Mouse (Mus musculus) ES-Bruce4 (cell line): Measurements from ENCODE around the gene Dclk1. TPM values are rescaled to one million over a fixed set of nuclear protein-coding genes. Genes with fewer than 3 reads are reported as not detected.

ENCODE experiments used
- H3K27ac ChIP-seq: 2 replicates; pipeline ENCODE4 v1.5.1; 2012; ENCODE audit warnings: low read length, inconsistent platforms; ENCODE audit not compliant: insufficient read depth
- H3K27me3 ChIP-seq: 2 replicates; pipeline ENCODE4 v1.6.1; 2012; ENCODE audit warnings: mild to moderate bottlenecking, low read length, inconsistent platforms; ENCODE audit not compliant: control insufficient read depth, poor library complexity, insufficient read depth, severe bottlenecking
- H3K36me3 ChIP-seq: 2 replicates; pipeline ENCODE4 v1.6.1; 2012; ENCODE audit warnings: inconsistent platforms, mild to moderate bottlenecking, low read length, moderate library complexity; ENCODE audit not compliant: control insufficient read depth, poor library complexity, insufficient read depth, severe bottlenecking
- H3K4me1 ChIP-seq: one replicate; pipeline ENCODE4 v1.8.1; 2011; ENCODE audit warnings: low read length; ENCODE audit not compliant: control insufficient read depth, insufficient read depth
- H3K4me3 ChIP-seq: 2 replicates; pipeline ENCODE4 v1.5.1; 2011; ENCODE audit warnings: low read depth, mild to moderate bottlenecking, low read length
- H3K9ac ChIP-seq: 2 replicates; pipeline ENCODE4 v1.6.1; 2012; ENCODE audit warnings: low read depth, mild to moderate bottlenecking, inconsistent platforms; ENCODE audit not compliant: poor library complexity, severe bottlenecking
- H3K9me3 ChIP-seq: replicated peaks from 2 replicates; pipeline ENCODE4 v1.6.1; 2012; ENCODE audit warnings: mild to moderate bottlenecking, low read length, inconsistent platforms; ENCODE audit not compliant: control insufficient read depth, poor library complexity, insufficient read depth, severe bottlenecking
- CTCF ChIP-seq: IDR thresholded peaks from one replicate; pipeline ENCODE4 v1.8.1; 2011; ENCODE audit warnings: low read depth, low read length
- EP300 ChIP-seq: IDR thresholded peaks from 2 replicates; pipeline ENCODE4 v1.6.1; 2011; ENCODE audit warnings: low read depth, low read length; ENCODE audit not compliant: insufficient read depth
- POLR2A ChIP-seq: IDR thresholded peaks from one replicate; pipeline ENCODE4 v1.8.1; 2011; ENCODE audit warnings: low read length; ENCODE audit not compliant: insufficient read depth
- polyA plus RNA-seq: library from polyadenylated mRNA; stranded (reverse); fragments of >200 nt; gene quantifications from 2 replicates; pipeline ENCODE4 v1.2.4, GENCODE M21; 2011; ENCODE audit warnings: low read depth; ENCODE audit not compliant: missing spikeins, insufficient read depth, insufficient read length

Dclk1 gene
- polyA plus RNA-seq, 1 experiment, result 1.3 TPM

DNA sequence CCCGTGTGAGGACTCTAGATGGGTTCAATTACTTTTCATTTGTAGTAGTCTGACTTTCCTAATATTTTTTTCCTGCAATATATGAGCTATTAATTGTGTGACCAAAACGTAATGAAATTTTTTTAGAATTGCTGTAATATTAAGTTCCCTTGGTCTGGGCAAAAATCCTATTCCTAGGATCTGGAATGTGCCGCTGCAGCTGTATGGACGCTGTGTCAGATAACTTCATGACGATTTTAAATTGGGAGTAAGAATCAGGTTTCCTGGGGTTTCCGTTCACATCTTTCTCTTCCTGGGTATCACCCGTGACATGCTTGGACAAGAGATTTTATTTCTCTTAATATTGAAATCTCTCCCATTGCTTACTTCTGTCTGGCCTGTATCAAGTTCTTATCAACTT lies 253.1 kb downstream of the Dclk1 start:
- no peaks in the 10 kb centered on the region for H3K4me1 ChIP-seq
- no peak overlapping the region for H3K4me3 ChIP-seq
- H3K36me3 ChIP-seq, result no peaks in the 10 kb centered on the region
- no peak overlapping the region for H3K27ac ChIP-seq
- H3K9ac ChIP-seq, result no peak overlapping the region
- H3K9me3 ChIP-seq, result no peaks in the 10 kb centered on the region
- no peaks in the 10 kb centered on the region; the same call in none of the 2 replicates for H3K27me3 ChIP-seq
- TF ChIP-seq CTCF, result no peak
- no peak for TF ChIP-seq EP300
- TF ChIP-seq POLR2A, result no peak

- no peaks in the 10 kb centered on the region for H3K4me1 ChIP-seq
- no peak overlapping the region for H3K27ac ChIP-seq
- H3K27me3 ChIP-seq, result no peaks in the 10 kb centered on the region; the same call in none of the 2 replicates
- TF ChIP-seq EP300 (no peak), POLR2A (no peak), CTCF (no peak)
- H3K4me3 ChIP-seq, result no peak overlapping the region
- no peak overlapping the region for H3K9ac ChIP-seq
- H3K9me3 ChIP-seq, result no peaks in the 10 kb centered on the region
- no peaks in the 10 kb centered on the region for H3K36me3 ChIP-seq
These were observed 253.7 kb downstream of the Dclk1 start for GRCm38 (mm10) chr3:55495866-55496265.

DNA sequence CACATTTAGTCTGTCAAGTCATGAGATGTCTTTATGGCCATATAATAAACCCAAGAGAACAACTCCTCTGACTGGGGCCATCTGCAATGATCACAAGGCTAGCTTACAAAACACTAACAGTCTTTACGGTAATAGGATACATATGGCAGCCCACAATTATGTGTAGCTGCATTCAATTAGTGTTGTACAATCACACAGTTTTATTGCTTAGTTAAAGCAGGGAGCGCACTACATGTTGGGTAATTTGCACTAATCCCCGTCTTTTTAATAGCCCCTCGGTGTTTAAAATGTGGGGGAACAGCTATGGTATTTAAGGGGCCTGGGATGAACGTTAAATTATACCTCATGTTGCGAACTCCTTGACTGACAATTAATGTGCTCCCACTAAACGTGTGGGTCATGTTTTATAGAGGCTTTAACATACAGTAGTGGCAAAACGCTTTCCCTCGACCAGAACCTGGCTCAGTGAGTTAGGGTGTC lies 254.3 kb downstream of the Dclk1 start:
- no peak overlapping the region for H3K27ac ChIP-seq

GRCm38 (mm10) chr3:55499298-55499697 lies 257.1 kb downstream of the Dclk1 start:
- TF ChIP-seq EP300, result no peak
- TF ChIP-seq CTCF, result no peak
- TF ChIP-seq POLR2A, result no peak
- Histone ChIP-seq H3K36me3 (no peaks in the 10 kb centered on the region), H3K9me3 (no peaks in the 10 kb centered on the region), H3K9ac (no peak overlapping the region), H3K4me1 (no peaks in the 10 kb centered on the region), H3K4me3 (no peak overlapping the region), H3K27ac (no peak overlapping the region), H3K27me3 (no peaks in the 10 kb centered on the region; the same call in none of the 2 replicates)

More for the DNA sequence above, 254.3 kb downstream of the Dclk1 start:
- TF ChIP-seq POLR2A, result no peak
- no peaks in the 10 kb centered on the region; the same call in none of the 2 replicates for H3K27me3 ChIP-seq
- H3K9me3 ChIP-seq, result no peaks in the 10 kb centered on the region
- no peaks in the 10 kb centered on the region for H3K4me1 ChIP-seq
- no peak overlapping the region for H3K4me3 ChIP-seq
- no peak overlapping the region for H3K9ac ChIP-seq
- no peaks in the 10 kb centered on the region for H3K36me3 ChIP-seq

DNA sequence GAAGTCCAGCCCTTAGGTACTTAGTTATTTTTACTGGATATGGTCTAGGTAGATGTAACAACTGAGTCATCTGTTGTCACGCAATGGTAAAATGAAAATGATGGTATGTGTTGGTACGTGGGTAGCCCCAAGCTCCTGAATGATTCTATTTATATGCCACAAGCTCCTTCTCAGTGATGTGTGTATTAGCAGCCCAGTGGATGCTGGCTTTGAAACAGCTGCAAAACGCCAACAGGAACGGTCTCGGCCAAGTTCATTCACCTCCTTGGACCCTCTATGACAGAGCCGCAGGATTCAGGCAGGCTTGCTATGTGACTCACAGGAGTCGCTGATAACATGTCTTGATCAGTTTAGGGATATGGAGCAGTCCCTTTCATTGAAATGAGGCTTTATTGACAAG lies 268.0 kb downstream of the Dclk1 start:
- no peak for TF ChIP-seq EP300
- no peak for TF ChIP-seq CTCF
- no peak for TF ChIP-seq POLR2A
- Histone ChIP-seq H3K36me3 (no peaks in the 10 kb centered on the region), H3K27ac (no peak overlapping the region), H3K9me3 (no peaks in the 10 kb centered on the region), H3K27me3 (no peaks in the 10 kb centered on the region), H3K4me3 (no peak overlapping the region), H3K4me1 (no peaks in the 10 kb centered on the region), H3K9ac (no peak overlapping the region)

DNA sequence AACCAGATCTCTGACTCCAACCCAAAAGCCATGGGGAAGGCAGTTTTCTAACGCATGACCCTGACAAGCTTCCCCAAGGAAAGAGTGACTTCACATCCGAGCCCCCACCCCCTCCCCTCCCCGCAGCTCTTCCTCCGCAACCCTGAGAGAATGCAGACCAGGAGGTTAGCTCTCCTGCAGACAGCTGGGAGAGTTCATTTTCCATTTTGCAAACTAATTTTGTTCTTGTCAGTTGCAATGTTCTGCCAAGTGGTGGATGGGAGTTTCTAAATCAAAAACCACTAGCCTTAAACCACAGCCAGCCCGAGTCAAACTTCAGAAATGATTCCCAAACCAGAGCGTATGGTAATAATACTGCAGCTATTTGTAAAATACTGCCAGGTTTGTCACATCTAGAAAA lies 269.5 kb downstream of the Dclk1 start:
- Histone ChIP-seq H3K4me1 (no peaks in the 10 kb centered on the region), H3K27me3 (no peaks in the 10 kb centered on the region), H3K9me3 (no peaks in the 10 kb centered on the region), H3K4me3 (no peak overlapping the region), H3K36me3 (no peaks in the 10 kb centered on the region), H3K9ac (no peak overlapping the region), H3K27ac (no peak overlapping the region)
- TF ChIP-seq CTCF (no peak), POLR2A (no peak), EP300 (no peak)
